Mouse (Mus musculus): ENCODE results near the gene Gm17018. TPM values are rescaled to one million over a fixed set of nuclear protein-coding genes. Genes with fewer than 3 reads are reported as not detected.
"Not testable (repeated sequence)": the region's sequence is repeated elsewhere in the genome, so short reads cannot be mapped to it uniquely, and the experiment has no call there.

Gene Gm17018
- polyA plus RNA-seq, 1 experiment from 2014 or later = 44.0 TPM

GRCm38 (mm10) chr19:45544925-45545321, 15.5 kb upstream of the Gm17018 start:
- Histone ChIP-seq H3K9ac (replicated peaks; ENCODE audit: low read depth, low read length) (peak overlapping the region; percentile 49), H3K4me1 (replicated peaks; ENCODE audit: control insufficient read depth, insufficient read depth, low read length) (peaks cover 27% of the 10 kb centered on the region), H3K27ac (ENCODE audit: low read length) (no peak overlapping the region), H3K27me3 (replicated peaks; ENCODE audit: control insufficient read depth, insufficient read depth, low read length) (peaks cover 33% of the 10 kb centered on the region), H3K4me3 (replicated peaks; ENCODE audit: low read length) (peak overlapping the region; percentile 43), H3K36me3 (ENCODE audit: control insufficient read depth, insufficient read depth) (no peaks in the 10 kb centered on the region), H3K9me3 (ENCODE audit: control insufficient read depth, low read length) (no peaks in the 10 kb centered on the region), H3K4me2 (ENCODE audit: low read length) (peak overlapping the region; percentile 83)
- ATAC-seq = peak; percentile 69
- WGBS = under 1% methylated on average over 30 of the region's 30 CpGs

- not testable (repeated sequence) for H3K9me3 ChIP-seq (ENCODE audit: control insufficient read depth, low read length)
Measured at GRCm38 (mm10) chr19:45548196-45548595, 12.2 kb upstream of the Gm17018 start.

GRCm38 (mm10) chr19:45549128-45549915, 11.1 kb upstream of the Gm17018 start:
- H3K4me1 ChIP-seq (replicated peaks; ENCODE audit: control insufficient read depth, insufficient read depth, low read length) = peaks cover 6% of the 10 kb centered on the region
- no peak overlapping the region for H3K4me3 ChIP-seq (replicated peaks; ENCODE audit: low read length)
- no peaks in the 10 kb centered on the region for H3K9me3 ChIP-seq (ENCODE audit: control insufficient read depth, low read length)
- no peak overlapping the region for H3K4me2 ChIP-seq (ENCODE audit: low read length)
- ATAC-seq = no peak
- H3K36me3 ChIP-seq (ENCODE audit: control insufficient read depth, insufficient read depth) = no peaks in the 10 kb centered on the region
- whole genome bisulfite sequencing = 60% methylated on average over 23 of the region's 23 CpGs
- H3K27ac ChIP-seq (ENCODE audit: low read length) = no peak overlapping the region
- no peak overlapping the region for H3K9ac ChIP-seq (replicated peaks; ENCODE audit: low read depth, low read length)
- peaks cover 18% of the 10 kb centered on the region for H3K27me3 ChIP-seq (replicated peaks; ENCODE audit: control insufficient read depth, insufficient read depth, low read length)

More at GRCm38 (mm10) chr19:45548196-45548595, 12.2 kb upstream of the Gm17018 start:
- not testable (repeated sequence) for ATAC-seq; H3K9ac ChIP-seq (replicated peaks; ENCODE audit: low read depth, low read length); H3K36me3 ChIP-seq (ENCODE audit: control insufficient read depth, insufficient read depth); H3K4me2 ChIP-seq (ENCODE audit: low read length); H3K4me3 ChIP-seq (replicated peaks; ENCODE audit: low read length); H3K27ac ChIP-seq (ENCODE audit: low read length)
- H3K27me3 ChIP-seq (replicated peaks; ENCODE audit: control insufficient read depth, insufficient read depth, low read length) = peaks cover 26% of the 10 kb centered on the region
- peaks cover 12% of the 10 kb centered on the region for H3K4me1 ChIP-seq (replicated peaks; ENCODE audit: control insufficient read depth, insufficient read depth, low read length)

- no peak overlapping the region for H3K4me2 ChIP-seq (ENCODE audit: low read length)
- peaks cover under 1% of the 10 kb centered on the region for H3K4me1 ChIP-seq (replicated peaks; ENCODE audit: control insufficient read depth, insufficient read depth, low read length)
- H3K36me3 ChIP-seq (ENCODE audit: control insufficient read depth, insufficient read depth) = peaks cover 3% of the 10 kb centered on the region
- H3K27me3 ChIP-seq (replicated peaks; ENCODE audit: control insufficient read depth, insufficient read depth, low read length) = peaks cover 15% of the 10 kb centered on the region
- no peak overlapping the region for H3K9ac ChIP-seq (replicated peaks; ENCODE audit: low read depth, low read length)
- no peaks in the 10 kb centered on the region for H3K9me3 ChIP-seq (ENCODE audit: control insufficient read depth, low read length)
- H3K27ac ChIP-seq (ENCODE audit: low read length) = no peak overlapping the region
- no peak for ATAC-seq
- 89% methylated on average over 4 of the region's 4 CpGs for WGBS
- no peak overlapping the region for H3K4me3 ChIP-seq (replicated peaks; ENCODE audit: low read length)
Measured at GRCm38 (mm10) chr19:45549948-45550347, 10.5 kb upstream of the Gm17018 start.

GRCm38 (mm10) chr19:45552187-45552586, 8.2 kb upstream of the Gm17018 start:
- Histone ChIP-seq H3K4me1 (replicated peaks; ENCODE audit: control insufficient read depth, insufficient read depth, low read length) (no peaks in the 10 kb centered on the region; the same call in 1 of the 2 replicates), H3K9me3 (ENCODE audit: control insufficient read depth, low read length) (no peaks in the 10 kb centered on the region), H3K36me3 (ENCODE audit: control insufficient read depth, insufficient read depth) (peaks cover 4% of the 10 kb centered on the region), H3K4me3 (replicated peaks; ENCODE audit: low read length) (no peak overlapping the region), H3K9ac (replicated peaks; ENCODE audit: low read depth, low read length) (no peak overlapping the region), H3K27me3 (replicated peaks; ENCODE audit: control insufficient read depth, insufficient read depth, low read length) (peaks cover 5% of the 10 kb centered on the region; the same call in 1 of the 2 replicates), H3K27ac (ENCODE audit: low read length) (no peak overlapping the region), H3K4me2 (ENCODE audit: low read length) (no peak overlapping the region)
- no peak for ATAC-seq
- 85% methylated on average over 6 of the region's 6 CpGs for WGBS

GRCm38 (mm10) chr19:45554136-45554535, 6.3 kb upstream of the Gm17018 start:
- no peak overlapping the region for H3K27ac ChIP-seq (ENCODE audit: low read length)
- H3K9ac ChIP-seq (replicated peaks; ENCODE audit: low read depth, low read length) = no peak overlapping the region
- no peaks in the 10 kb centered on the region for H3K4me1 ChIP-seq (replicated peaks; ENCODE audit: control insufficient read depth, insufficient read depth, low read length)
- peaks cover 4% of the 10 kb centered on the region for H3K36me3 ChIP-seq (ENCODE audit: control insufficient read depth, insufficient read depth)
- no peak for ATAC-seq
- H3K9me3 ChIP-seq (ENCODE audit: control insufficient read depth, low read length) = no peaks in the 10 kb centered on the region
- H3K4me2 ChIP-seq (ENCODE audit: low read length) = no peak overlapping the region
- no peak overlapping the region for H3K4me3 ChIP-seq (replicated peaks; ENCODE audit: low read length)
- H3K27me3 ChIP-seq (replicated peaks; ENCODE audit: control insufficient read depth, insufficient read depth, low read length) = peaks cover 5% of the 10 kb centered on the region; the same call in 1 of the 2 replicates
- WGBS = 93% methylated on average over 11 of the region's 11 CpGs

GRCm38 (mm10) chr19:45565925-45566715, 5.7 kb downstream of the Gm17018 start:
- 53% methylated on average over 15 of the region's 15 CpGs for WGBS
- H3K4me2 ChIP-seq (ENCODE audit: low read length) = no peak overlapping the region
- H3K4me1 ChIP-seq (replicated peaks; ENCODE audit: control insufficient read depth, insufficient read depth, low read length) = peaks cover 10% of the 10 kb centered on the region
- H3K27ac ChIP-seq (ENCODE audit: low read length) = no peak overlapping the region
- H3K4me3 ChIP-seq (replicated peaks; ENCODE audit: low read length) = no peak overlapping the region
- H3K27me3 ChIP-seq (replicated peaks; ENCODE audit: control insufficient read depth, insufficient read depth, low read length) = no peaks in the 10 kb centered on the region
- H3K9ac ChIP-seq (replicated peaks; ENCODE audit: low read depth, low read length) = no peak overlapping the region
- no peak for ATAC-seq
- H3K9me3 ChIP-seq (ENCODE audit: control insufficient read depth, low read length) = no peaks in the 10 kb centered on the region
- no peaks in the 10 kb centered on the region for H3K36me3 ChIP-seq (ENCODE audit: control insufficient read depth, insufficient read depth)

GRCm38 (mm10) chr19:45567367-45567766, 7.0 kb downstream of the Gm17018 start:
- Histone ChIP-seq H3K27ac (ENCODE audit: low read length) (no peak overlapping the region), H3K9me3 (ENCODE audit: control insufficient read depth, low read length) (no peaks in the 10 kb centered on the region), H3K27me3 (replicated peaks; ENCODE audit: control insufficient read depth, insufficient read depth, low read length) (no peaks in the 10 kb centered on the region), H3K4me2 (ENCODE audit: low read length) (no peak overlapping the region), H3K9ac (replicated peaks; ENCODE audit: low read depth, low read length) (no peak overlapping the region), H3K36me3 (ENCODE audit: control insufficient read depth, insufficient read depth) (no peaks in the 10 kb centered on the region; the same call in 1 of the 2 replicates), H3K4me3 (replicated peaks; ENCODE audit: low read length) (no peak overlapping the region), H3K4me1 (replicated peaks; ENCODE audit: control insufficient read depth, insufficient read depth, low read length) (peaks cover 7% of the 10 kb centered on the region)
- WGBS = 11% methylated on average over 14 of the region's 14 CpGs
- ATAC-seq = no peak

- WGBS = 81% methylated on average over 6 of the region's 6 CpGs
Measured at GRCm38 (mm10) chr19:45573033-45573432, 12.6 kb downstream of the Gm17018 start.

More at GRCm38 (mm10) chr19:45573033-45573432, 12.6 kb downstream of the Gm17018 start:
- no peak for ATAC-seq
- Histone ChIP-seq H3K9me3 (ENCODE audit: control insufficient read depth, low read length) (no peaks in the 10 kb centered on the region), H3K36me3 (ENCODE audit: control insufficient read depth, insufficient read depth) (peaks cover 11% of the 10 kb centered on the region), H3K4me2 (ENCODE audit: low read length) (no peak overlapping the region), H3K27ac (ENCODE audit: low read length) (no peak overlapping the region), H3K27me3 (replicated peaks; ENCODE audit: control insufficient read depth, insufficient read depth, low read length) (no peaks in the 10 kb centered on the region), H3K4me3 (replicated peaks; ENCODE audit: low read length) (no peak overlapping the region), H3K9ac (replicated peaks; ENCODE audit: low read depth, low read length) (no peak overlapping the region), H3K4me1 (replicated peaks; ENCODE audit: control insufficient read depth, insufficient read depth, low read length) (no peaks in the 10 kb centered on the region)
